Mouse (Mus musculus): ENCODE measurements around the gene Ccdc170. TPM values are rescaled to one million over a fixed set of nuclear protein-coding genes. Genes with fewer than 3 reads are reported as not detected.

The Ccdc170 gene
- polyA plus RNA-seq, 1 experiment from 2014 or later, result not detected

- H3K4me3 ChIP-seq (ENCODE audit: control insufficient read depth in 1 of 2, insufficient read depth in 1 of 2, low read depth in 1 of 2, low read length in 2 of 2), result no peak overlapping the region
- no peak overlapping the region for H3K4me2 ChIP-seq (ENCODE audit: low read length)
- no peaks in the 10 kb centered on the region for H3K27me3 ChIP-seq (ENCODE audit: control insufficient read depth, insufficient read depth, low read length)
- H3K9ac ChIP-seq (ENCODE audit: low read length), result no peak overlapping the region
- no peak for ATAC-seq (ENCODE audit: insufficient number of reproducible peaks, insufficient read depth, low FRiP score, low read depth)
- H3K4me1 ChIP-seq (ENCODE audit: control insufficient read depth in 2 of 2, insufficient read depth in 2 of 2, low read length in 2 of 2), result no peaks in the 10 kb centered on the region
- 74% methylated on average over 5 of the region's 5 CpGs for WGBS
- no peaks in the 10 kb centered on the region for H3K9me3 ChIP-seq (ENCODE audit: control insufficient read depth, low read length)
- no peak overlapping the region for H3K27ac ChIP-seq (replicated peaks in 1 of 2; ENCODE audit: control insufficient read depth in 1 of 2, insufficient read depth in 1 of 2, low read depth in 2 of 2, low read length in 2 of 2)
- no peaks in the 10 kb centered on the region for H3K36me3 ChIP-seq (ENCODE audit: control insufficient read depth, insufficient read depth, low read length)
These were observed 7.6 kb downstream of the Ccdc170 start for GRCm38 (mm10) chr10:4489865-4490264.

DNA sequence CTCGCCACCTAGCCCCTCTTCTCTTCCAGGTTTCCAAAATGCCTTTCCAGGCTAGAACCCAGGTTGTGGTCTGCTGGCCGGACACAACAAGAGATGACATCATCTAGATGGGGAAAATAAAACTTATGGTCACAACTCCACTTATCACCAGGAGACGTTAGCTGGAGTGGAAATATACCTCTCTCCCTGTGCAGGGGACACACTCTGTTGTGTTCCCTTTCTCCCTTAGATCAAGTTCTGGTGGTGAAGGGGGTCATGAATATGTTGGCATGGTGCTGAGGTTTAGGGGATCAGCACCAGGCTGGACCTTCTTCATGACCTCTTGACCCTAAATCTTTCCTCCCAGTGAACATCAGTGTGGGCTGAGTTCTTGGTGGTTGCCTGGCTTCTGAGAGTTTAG is 9.0 kb downstream of the Ccdc170 start:
- H3K9me3 ChIP-seq (ENCODE audit: control insufficient read depth, low read length), result no peaks in the 10 kb centered on the region
- WGBS, result 22% methylated on average over 2 of the region's 3 CpGs
- H3K27me3 ChIP-seq (ENCODE audit: control insufficient read depth, insufficient read depth, low read length), result no peaks in the 10 kb centered on the region
- H3K27ac ChIP-seq (replicated peaks in 1 of 2; ENCODE audit: control insufficient read depth in 1 of 2, insufficient read depth in 1 of 2, low read depth in 2 of 2, low read length in 2 of 2), result no peak overlapping the region
- no peaks in the 10 kb centered on the region for H3K4me1 ChIP-seq (ENCODE audit: control insufficient read depth in 2 of 2, insufficient read depth in 2 of 2, low read length in 2 of 2)
- no peak for ATAC-seq (ENCODE audit: insufficient number of reproducible peaks, insufficient read depth, low FRiP score, low read depth)
- H3K4me2 ChIP-seq (ENCODE audit: low read length), result no peak overlapping the region
- H3K36me3 ChIP-seq (ENCODE audit: control insufficient read depth, insufficient read depth, low read length), result no peaks in the 10 kb centered on the region
- H3K9ac ChIP-seq (ENCODE audit: low read length), result no peak overlapping the region
- H3K4me3 ChIP-seq (ENCODE audit: control insufficient read depth in 1 of 2, insufficient read depth in 1 of 2, low read depth in 1 of 2, low read length in 2 of 2), result no peak overlapping the region

DNA sequence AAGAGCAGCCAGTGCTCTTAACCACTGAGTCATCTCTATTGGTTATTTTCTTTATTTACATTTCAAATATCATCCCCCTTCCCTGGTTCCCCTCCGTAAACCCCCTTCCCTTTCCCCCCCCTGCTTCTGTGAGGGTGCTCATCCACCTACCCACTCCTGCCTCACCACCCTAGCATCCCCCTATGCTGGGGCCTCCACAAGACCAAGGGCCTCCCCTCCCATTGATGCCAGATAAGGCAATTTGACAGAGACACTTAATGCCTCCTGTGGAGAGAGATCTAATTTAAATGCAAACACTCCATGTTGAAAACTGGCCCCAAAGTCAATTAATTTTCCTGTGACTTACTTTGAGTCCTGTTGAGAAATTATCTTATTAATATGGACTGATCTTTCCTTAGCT is 9.7 kb downstream of the Ccdc170 start:
- ATAC-seq (ENCODE audit: insufficient number of reproducible peaks, insufficient read depth, low FRiP score, low read depth), result no peak
- Histone ChIP-seq H3K4me3 (ENCODE audit: control insufficient read depth in 1 of 2, insufficient read depth in 1 of 2, low read depth in 1 of 2, low read length in 2 of 2) (no peak overlapping the region), H3K27ac (replicated peaks in 1 of 2; ENCODE audit: control insufficient read depth in 1 of 2, insufficient read depth in 1 of 2, low read depth in 2 of 2, low read length in 2 of 2) (no peak overlapping the region), H3K9ac (ENCODE audit: low read length) (no peak overlapping the region), H3K4me1 (ENCODE audit: control insufficient read depth in 2 of 2, insufficient read depth in 2 of 2, low read length in 2 of 2) (no peaks in the 10 kb centered on the region), H3K27me3 (ENCODE audit: control insufficient read depth, insufficient read depth, low read length) (no peaks in the 10 kb centered on the region), H3K36me3 (ENCODE audit: control insufficient read depth, insufficient read depth, low read length) (no peaks in the 10 kb centered on the region), H3K9me3 (ENCODE audit: control insufficient read depth, low read length) (no peaks in the 10 kb centered on the region), H3K4me2 (ENCODE audit: low read length) (no peak overlapping the region)
- 53% methylated on average over 1 of the region's 1 CpGs for WGBS

- Histone ChIP-seq H3K9me3 (ENCODE audit: control insufficient read depth, low read length) (no peaks in the 10 kb centered on the region), H3K4me1 (ENCODE audit: control insufficient read depth in 2 of 2, insufficient read depth in 2 of 2, low read length in 2 of 2) (no peaks in the 10 kb centered on the region), H3K4me3 (ENCODE audit: control insufficient read depth in 1 of 2, insufficient read depth in 1 of 2, low read depth in 1 of 2, low read length in 2 of 2) (no peak overlapping the region), H3K4me2 (ENCODE audit: low read length) (no peak overlapping the region), H3K36me3 (ENCODE audit: control insufficient read depth, insufficient read depth, low read length) (no peaks in the 10 kb centered on the region), H3K27me3 (ENCODE audit: control insufficient read depth, insufficient read depth, low read length) (no peaks in the 10 kb centered on the region), H3K9ac (ENCODE audit: low read length) (no peak overlapping the region), H3K27ac (replicated peaks in 1 of 2; ENCODE audit: control insufficient read depth in 1 of 2, insufficient read depth in 1 of 2, low read depth in 2 of 2, low read length in 2 of 2) (no peak overlapping the region)
- WGBS, result 20% methylated on average over 4 of the region's 4 CpGs
- no peak for ATAC-seq (ENCODE audit: insufficient number of reproducible peaks, insufficient read depth, low FRiP score, low read depth)
These were observed 10.6 kb downstream of the Ccdc170 start for GRCm38 (mm10) chr10:4492909-4493308.

DNA sequence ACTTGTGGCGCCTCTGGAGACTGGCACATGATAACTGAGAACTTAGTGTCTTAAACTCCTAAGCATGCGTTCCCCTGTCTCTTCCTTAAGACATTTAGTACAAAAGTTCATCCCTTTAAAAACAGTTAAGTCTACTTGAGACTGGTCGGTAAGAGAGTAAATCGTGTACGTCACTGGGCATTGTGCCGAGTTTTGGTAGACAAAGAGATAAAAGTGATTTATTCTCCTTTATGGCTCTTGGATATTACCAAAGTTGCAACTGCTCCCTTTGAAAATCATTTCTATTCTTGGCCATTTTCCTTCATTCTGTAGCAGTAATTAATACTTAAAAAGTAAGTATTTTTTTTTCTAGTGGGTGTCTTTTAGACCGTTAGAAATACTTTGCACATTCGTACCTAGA is 20.9 kb downstream of the Ccdc170 start:
- no peak overlapping the region for H3K4me3 ChIP-seq (ENCODE audit: control insufficient read depth in 1 of 2, insufficient read depth in 1 of 2, low read depth in 1 of 2, low read length in 2 of 2)
- no peak overlapping the region for H3K27ac ChIP-seq (replicated peaks in 1 of 2; ENCODE audit: control insufficient read depth in 1 of 2, insufficient read depth in 1 of 2, low read depth in 2 of 2, low read length in 2 of 2)
- no peaks in the 10 kb centered on the region for H3K9me3 ChIP-seq (ENCODE audit: control insufficient read depth, low read length)
- no peak overlapping the region for H3K9ac ChIP-seq (ENCODE audit: low read length)
- ATAC-seq (ENCODE audit: insufficient number of reproducible peaks, insufficient read depth, low FRiP score, low read depth), result no peak
- WGBS, result 85% methylated on average over 8 of the region's 8 CpGs
- no peaks in the 10 kb centered on the region for H3K4me1 ChIP-seq (ENCODE audit: control insufficient read depth in 2 of 2, insufficient read depth in 2 of 2, low read length in 2 of 2)
- no peak overlapping the region for H3K4me2 ChIP-seq (ENCODE audit: low read length)
- no peaks in the 10 kb centered on the region for H3K27me3 ChIP-seq (ENCODE audit: control insufficient read depth, insufficient read depth, low read length)
- no peaks in the 10 kb centered on the region for H3K36me3 ChIP-seq (ENCODE audit: control insufficient read depth, insufficient read depth, low read length)

DNA sequence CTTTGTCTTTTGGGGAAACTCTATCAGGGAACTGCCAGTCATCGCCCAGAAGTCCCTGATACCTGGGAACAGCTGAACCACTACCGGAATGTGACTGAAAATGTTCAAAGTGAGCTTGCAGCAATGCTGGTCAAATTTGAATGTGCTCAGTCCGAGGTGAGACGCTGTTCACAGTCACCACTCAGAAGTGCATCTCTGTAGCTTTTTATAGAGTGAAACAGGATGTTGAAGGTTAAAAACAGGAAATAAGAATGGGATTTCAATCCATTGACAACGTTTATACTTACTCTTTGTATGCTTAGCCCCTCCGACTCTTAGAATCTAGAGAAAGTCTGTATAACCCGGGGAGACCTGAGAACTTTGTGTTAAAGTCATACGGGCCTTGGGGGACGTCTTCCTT is 30.4 kb downstream of the Ccdc170 start:
- Histone ChIP-seq H3K4me1 (ENCODE audit: control insufficient read depth in 2 of 2, insufficient read depth in 2 of 2, low read length in 2 of 2) (peaks cover 0 to 2% of the 10 kb centered on the region in 2 experiments; a peak in 1 of 4 replicates), H3K9me3 (ENCODE audit: control insufficient read depth, low read length) (peaks cover 5% of the 10 kb centered on the region), H3K27ac (replicated peaks in 1 of 2; ENCODE audit: control insufficient read depth in 1 of 2, insufficient read depth in 1 of 2, low read depth in 2 of 2, low read length in 2 of 2) (no peak overlapping the region), H3K27me3 (ENCODE audit: control insufficient read depth, insufficient read depth, low read length) (no peaks in the 10 kb centered on the region), H3K4me3 (ENCODE audit: control insufficient read depth in 1 of 2, insufficient read depth in 1 of 2, low read depth in 1 of 2, low read length in 2 of 2) (no peak overlapping the region), H3K9ac (ENCODE audit: low read length) (no peak overlapping the region), H3K4me2 (ENCODE audit: low read length) (no peak overlapping the region), H3K36me3 (ENCODE audit: control insufficient read depth, insufficient read depth, low read length) (no peaks in the 10 kb centered on the region)
- no peak for ATAC-seq (ENCODE audit: insufficient number of reproducible peaks, insufficient read depth, low FRiP score, low read depth)
- WGBS, result 72% methylated on average over 9 of the region's 9 CpGs

DNA sequence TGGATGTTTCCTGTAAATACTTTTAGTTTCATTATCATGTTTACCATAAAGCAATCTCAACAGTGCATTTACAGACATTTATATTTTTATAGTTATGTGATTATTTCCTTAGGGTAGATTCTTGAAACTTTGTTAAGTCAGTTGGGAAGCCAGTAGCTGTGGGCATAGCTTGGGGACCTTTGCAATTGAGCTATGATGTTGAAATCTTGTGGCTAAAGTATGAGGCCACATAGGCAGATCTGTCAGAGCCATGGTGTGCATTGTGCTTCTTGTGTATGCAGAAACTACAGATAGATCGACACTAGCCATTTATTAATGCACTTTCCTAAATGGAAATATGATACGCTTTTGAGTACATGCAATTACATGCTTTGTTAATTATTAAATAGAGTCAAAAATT is 35.3 kb downstream of the Ccdc170 start:
- H3K4me1 ChIP-seq (ENCODE audit: control insufficient read depth in 2 of 2, insufficient read depth in 2 of 2, low read length in 2 of 2), result no peaks in the 10 kb centered on the region
- H3K9ac ChIP-seq (ENCODE audit: low read length), result no peak overlapping the region
- H3K27me3 ChIP-seq (ENCODE audit: control insufficient read depth, insufficient read depth, low read length), result no peaks in the 10 kb centered on the region
- 78% methylated on average over 2 of the region's 2 CpGs for WGBS
- H3K4me2 ChIP-seq (ENCODE audit: low read length), result no peak overlapping the region
- no peaks in the 10 kb centered on the region for H3K36me3 ChIP-seq (ENCODE audit: control insufficient read depth, insufficient read depth, low read length)
- H3K9me3 ChIP-seq (ENCODE audit: control insufficient read depth, low read length), result peaks cover 5% of the 10 kb centered on the region
- H3K27ac ChIP-seq (replicated peaks in 1 of 2; ENCODE audit: control insufficient read depth in 1 of 2, insufficient read depth in 1 of 2, low read depth in 2 of 2, low read length in 2 of 2), result no peak overlapping the region
- no peak for ATAC-seq (ENCODE audit: insufficient number of reproducible peaks, insufficient read depth, low FRiP score, low read depth)
- H3K4me3 ChIP-seq (ENCODE audit: control insufficient read depth in 1 of 2, insufficient read depth in 1 of 2, low read depth in 1 of 2, low read length in 2 of 2), result no peak overlapping the region

DNA sequence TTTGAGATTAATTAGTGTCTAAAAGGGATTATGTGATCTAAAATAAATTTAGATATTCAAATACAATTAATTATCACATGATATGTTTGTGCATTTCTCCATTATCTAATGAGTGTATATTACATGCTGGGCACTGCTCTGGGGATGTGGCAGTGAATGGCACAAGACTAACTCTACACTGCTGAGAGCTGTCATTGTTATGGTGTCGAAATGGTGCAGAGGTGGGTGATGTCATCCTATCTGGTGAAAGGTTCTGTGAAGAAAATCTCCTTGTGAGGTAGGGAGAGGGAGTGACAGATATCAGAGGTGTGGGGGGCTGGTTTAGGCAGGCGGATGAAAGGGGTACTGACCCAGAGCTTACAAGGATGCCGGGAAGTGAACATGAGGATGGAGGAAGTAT is 37.3 kb downstream of the Ccdc170 start:
- Histone ChIP-seq H3K27me3 (ENCODE audit: control insufficient read depth, insufficient read depth, low read length) (no peaks in the 10 kb centered on the region), H3K9me3 (ENCODE audit: control insufficient read depth, low read length) (peaks cover 5% of the 10 kb centered on the region), H3K27ac (replicated peaks in 1 of 2; ENCODE audit: control insufficient read depth in 1 of 2, insufficient read depth in 1 of 2, low read depth in 2 of 2, low read length in 2 of 2) (no peak overlapping the region), H3K9ac (ENCODE audit: low read length) (no peak overlapping the region), H3K4me3 (ENCODE audit: control insufficient read depth in 1 of 2, insufficient read depth in 1 of 2, low read depth in 1 of 2, low read length in 2 of 2) (no peak overlapping the region), H3K36me3 (ENCODE audit: control insufficient read depth, insufficient read depth, low read length) (no peaks in the 10 kb centered on the region), H3K4me2 (ENCODE audit: low read length) (no peak overlapping the region), H3K4me1 (ENCODE audit: control insufficient read depth in 2 of 2, insufficient read depth in 2 of 2, low read length in 2 of 2) (no peaks in the 10 kb centered on the region)
- ATAC-seq (ENCODE audit: insufficient number of reproducible peaks, insufficient read depth, low FRiP score, low read depth), result no peak
- 44% methylated on average over 3 of the region's 3 CpGs for WGBS

All from heart, embryonic 14.5 days (tissue).